Mouse (Mus musculus) heart, adult 2 months (tissue): ENCODE results near the gene 9130008F23Rik.
A peak's percentile ranks its signal among the peaks of the same experiment; 100 is the strongest.

Experiments
- CTCF ChIP-seq: fragments of 200-600 bp; IDR thresholded peaks from 2 replicates; pipeline ENCODE4 v1.8.1; 2022; ENCODE audit warnings: antibody characterized with exemption, mild to moderate bottlenecking, moderate library complexity
- POLR2A ChIP-seq: fragments of 200-500 bp; IDR thresholded peaks from 2 replicates; pipeline ENCODE4 v1.6.1; 2011; ENCODE audit warnings: mild to moderate bottlenecking, low read depth, low read length, control low read depth; ENCODE audit not compliant: insufficient read depth

DNA sequence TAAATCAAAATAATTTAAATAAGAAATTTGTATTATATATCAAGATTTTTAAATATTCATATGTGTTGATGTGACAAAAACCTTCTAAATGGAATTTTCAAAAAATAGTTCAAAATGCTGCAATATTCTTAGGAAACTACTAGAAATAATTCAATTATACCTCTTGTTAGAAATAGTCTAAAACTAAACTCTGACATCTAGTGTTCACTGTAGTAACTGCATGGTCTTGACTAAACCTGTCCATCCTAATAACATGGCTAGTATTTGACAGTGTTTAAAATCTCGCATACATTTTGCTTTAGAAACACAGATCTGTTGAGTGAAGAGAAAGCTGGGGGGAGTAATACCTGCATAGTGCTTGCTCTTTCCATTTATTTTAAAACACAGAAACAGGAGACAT, 16.5 kb upstream of the 9130008F23Rik start:
- TF ChIP-seq POLR2A (no peak), CTCF (peak; percentile 85)
